Mouse (Mus musculus) hindbrain, embryonic 12.5 days (tissue): ENCODE results near the gene Lrrc25. TPM values are rescaled to one million over a fixed set of nuclear protein-coding genes. Genes with fewer than 3 reads are reported as not detected.

Experiments
- ATAC-seq: fragments of 200-750 bp; cut with Nextera tagmentation; 2 replicates; pipeline ENCODE4 v1.8.0; 2017; ENCODE audit warnings: moderate TSS enrichment; ENCODE audit not compliant: low FRiP score
- H3K27ac ChIP-seq: fragments of 300-500 bp; sonication (generic); 2 replicates; pipeline ENCODE4 v1.5.1; 2016; ENCODE audit warnings: mild to moderate bottlenecking
- H3K27me3 ChIP-seq: fragments of 300-500 bp; sonication (generic); 2 replicates; pipeline ENCODE4 v1.6.1; 2016; ENCODE audit warnings: mild to moderate bottlenecking
- H3K36me3 ChIP-seq: fragments of 300-500 bp; sonication (generic); 2 replicates; pipeline ENCODE4 v1.6.1; 2016; ENCODE audit warnings: mild to moderate bottlenecking
- H3K4me1 ChIP-seq: fragments of 300-500 bp; sonication (generic); 2 replicates; pipeline ENCODE4 v1.6.1; 2016
- H3K4me2 ChIP-seq: fragments of 300-500 bp; sonication (generic); replicated peaks from 2 replicates; pipeline ENCODE4 v1.6.1; 2016; ENCODE audit warnings: mild to moderate bottlenecking
- H3K4me3 ChIP-seq: fragments of 300-500 bp; sonication (generic); 2 replicates; pipeline ENCODE4 v1.5.1; 2016; ENCODE audit warnings: mild to moderate bottlenecking
- H3K9ac ChIP-seq: fragments of 300-500 bp; sonication (generic); 2 replicates; pipeline ENCODE4 v1.6.1; 2016; ENCODE audit warnings: mild to moderate bottlenecking, moderate library complexity
- H3K9me3 ChIP-seq: fragments of 300-500 bp; sonication (generic); replicated peaks from 2 replicates; pipeline ENCODE4 v1.6.1; 2016; ENCODE audit warnings: mild to moderate bottlenecking
- WGBS: fragments of 180-500 bp; shearing (Covaris S2); methylation state at CpG from one replicate; pipeline ENCODE4 v1.1.7; 2016; 5-methylcytosine and 5-hydroxymethylcytosine counted together
- polyA plus RNA-seq: library from polyadenylated mRNA; unstranded; fragments of >200 nt; fragmentation: Nextera tagmentation; extraction: Ambion mirVana; gene quantifications from 2 replicates; pipeline ENCODE4 v1.2.1, GENCODE M21; 2016

Gene Lrrc25
- polyA plus RNA-seq, 1 experiment from 2014 or later = 0.79 TPM

GRCm38 (mm10) chr8:70629574-70630531 lies 13.9 kb downstream of the Lrrc25 start:
- peak; percentile 94 for ATAC-seq
- peak overlapping the region; percentile 52; the same call in 1 of the 2 replicates for H3K27ac ChIP-seq

DNA sequence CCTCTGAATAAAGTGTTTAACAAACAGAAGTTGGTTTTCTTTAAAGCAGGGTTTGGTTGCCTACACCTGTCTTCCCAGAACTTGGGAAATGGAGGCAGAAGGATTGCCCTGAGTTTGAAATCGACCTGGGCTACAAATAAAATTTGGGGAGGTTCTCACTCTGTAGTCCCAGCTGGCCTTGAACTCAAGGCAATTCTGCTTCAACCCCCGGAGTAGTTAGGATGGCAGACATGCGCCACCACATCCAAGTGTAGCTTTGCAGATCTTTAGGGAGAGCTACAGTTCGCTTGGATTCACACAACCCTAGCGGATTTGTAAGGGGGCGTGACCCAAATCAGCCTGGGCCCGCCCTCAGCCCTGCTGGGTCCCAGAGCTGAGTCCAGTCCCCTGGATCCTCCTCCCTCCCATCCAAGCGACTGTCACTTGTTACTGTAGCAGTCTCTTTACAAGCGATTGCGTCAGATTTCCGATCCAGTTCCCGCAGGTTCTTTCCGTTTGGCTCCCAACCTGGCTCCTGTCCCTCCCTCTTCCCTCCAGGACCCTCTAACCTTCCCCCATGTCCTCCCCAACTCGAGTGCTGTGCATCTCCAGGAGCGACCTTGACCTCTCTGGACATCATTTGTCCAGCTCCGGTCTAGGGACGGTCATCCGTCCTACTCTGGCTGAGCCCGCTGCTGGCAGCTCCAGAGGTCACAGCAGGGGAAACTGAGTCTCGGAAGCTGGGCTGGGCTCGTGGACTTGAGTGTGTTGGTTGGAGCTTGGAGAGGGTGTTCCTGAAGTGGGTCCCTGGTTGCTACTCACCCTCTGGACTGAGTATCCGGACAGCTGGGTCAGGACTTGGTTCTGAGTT lies 14.8 kb downstream of the Lrrc25 start:
- peak; percentile 17 for ATAC-seq
- H3K9ac ChIP-seq = no peak overlapping the region
- no peak overlapping the region for H3K4me3 ChIP-seq
- H3K4me2 ChIP-seq = peak overlapping the region; percentile 63; the same call in 1 of the 2 replicates
- H3K9me3 ChIP-seq = no peaks in the 10 kb centered on the region
- peaks cover 27% of the 10 kb centered on the region for H3K4me1 ChIP-seq
- no peaks in the 10 kb centered on the region for H3K36me3 ChIP-seq
- peaks cover 21% of the 10 kb centered on the region for H3K27me3 ChIP-seq
- 14% methylated on average over 22 of the region's 22 CpGs for WGBS
- 0 out of 2 replicates have a peak overlapping the region, but pooled peaks have one; percentile 12 for H3K27ac ChIP-seq

More at GRCm38 (mm10) chr8:70629574-70630531, 13.9 kb downstream of the Lrrc25 start:
- Histone ChIP-seq H3K36me3 (no peaks in the 10 kb centered on the region), H3K27me3 (peaks cover 21% of the 10 kb centered on the region), H3K9me3 (no peaks in the 10 kb centered on the region), H3K4me1 (peaks cover 27% of the 10 kb centered on the region), H3K4me2 (peak overlapping the region; percentile 63), H3K4me3 (peak overlapping the region; percentile 47), H3K9ac (peak overlapping the region; percentile 55)
- under 1% methylated on average over 60 of the region's 60 CpGs for WGBS

DNA sequence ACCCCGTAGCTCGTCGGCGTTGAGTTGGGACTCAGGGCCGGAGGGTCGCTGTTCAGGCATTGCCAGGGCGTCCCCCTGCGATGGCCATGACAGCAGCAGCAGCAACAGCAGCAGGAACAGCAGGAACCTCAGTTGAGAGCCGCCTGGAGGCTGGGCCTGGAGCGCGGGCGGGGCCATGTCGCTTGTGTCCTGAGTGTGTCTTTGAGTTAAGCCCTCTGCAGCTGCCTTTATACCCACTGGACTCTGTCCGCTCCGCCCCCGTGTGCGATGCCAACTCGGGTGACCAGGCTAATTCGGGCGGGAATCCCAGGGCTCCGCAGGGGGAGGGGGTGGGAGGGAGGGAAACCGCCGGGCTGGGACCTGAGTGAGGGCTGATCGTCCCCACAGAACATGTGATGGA lies 15.5 kb downstream of the Lrrc25 start:
- H3K27ac ChIP-seq = no peak overlapping the region
- no peak overlapping the region for H3K9ac ChIP-seq
- H3K27me3 ChIP-seq = peaks cover 21% of the 10 kb centered on the region
- H3K4me2 ChIP-seq = 0 out of 2 replicates have a peak overlapping the region, but pooled peaks have one; percentile 4
- ATAC-seq = no peak
- WGBS = 16% methylated on average over 21 of the region's 24 CpGs
- no peak overlapping the region for H3K4me3 ChIP-seq
- H3K9me3 ChIP-seq = no peaks in the 10 kb centered on the region
- no peaks in the 10 kb centered on the region for H3K36me3 ChIP-seq
- H3K4me1 ChIP-seq = peaks cover 27% of the 10 kb centered on the region

GRCm38 (mm10) chr8:70632346-70632892 lies 16.5 kb downstream of the Lrrc25 start, which contains the start of gene Gdf15:
Gdf15 (minus strand) TSS chr8:70632456.
- Histone ChIP-seq H3K9ac (no peak within 1 kb of the TSS), H3K27ac (no peak within 1 kb of the TSS), H3K4me3 (no peak within 1 kb of the TSS), H3K27me3 (peaks cover 21% of the 10 kb centered on the region), H3K4me1 (peaks cover 37% of the 10 kb centered on the region), H3K9me3 (no peaks in the 10 kb centered on the region), H3K4me2 (0 out of 2 replicates have a peak within 1 kb of the TSS, but pooled peaks have one; percentile 4), H3K36me3 (no peaks in the 10 kb centered on the region)
- WGBS = 80% methylated on average over 6 of the region's 6 CpGs
- no peak for ATAC-seq

GRCm38 (mm10) chr8:70634066-70634465 lies 18.1 kb downstream of the Lrrc25 start:
- no peak overlapping the region for H3K27ac ChIP-seq
- no peak overlapping the region for H3K4me3 ChIP-seq

GRCm38 (mm10) chr8:70635527-70635926 lies 19.6 kb downstream of the Lrrc25 start:
- peaks cover 26% of the 10 kb centered on the region for H3K4me1 ChIP-seq
- WGBS = 76% methylated on average over 6 of the region's 6 CpGs
- H3K9me3 ChIP-seq = no peaks in the 10 kb centered on the region
- no peak for ATAC-seq
- H3K36me3 ChIP-seq = no peaks in the 10 kb centered on the region
- no peak overlapping the region for H3K9ac ChIP-seq
- H3K4me2 ChIP-seq = no peak overlapping the region
- no peak overlapping the region for H3K4me3 ChIP-seq
- no peak overlapping the region for H3K27ac ChIP-seq
- H3K27me3 ChIP-seq = peaks cover 20% of the 10 kb centered on the region

More at GRCm38 (mm10) chr8:70634066-70634465, 18.1 kb downstream of the Lrrc25 start:
- Histone ChIP-seq H3K36me3 (no peaks in the 10 kb centered on the region), H3K4me1 (peaks cover 39% of the 10 kb centered on the region), H3K9ac (no peak overlapping the region), H3K27me3 (peaks cover 21% of the 10 kb centered on the region), H3K4me2 (no peak overlapping the region), H3K9me3 (no peaks in the 10 kb centered on the region)
- WGBS = 64% methylated on average over 6 of the region's 6 CpGs
- no peak for ATAC-seq

- no peaks in the 10 kb centered on the region for H3K9me3 ChIP-seq
- no peak; the same call in 1 of the 2 replicates for ATAC-seq
- H3K9ac ChIP-seq = no peak overlapping the region
- peaks cover 16% of the 10 kb centered on the region for H3K4me1 ChIP-seq
- no peak overlapping the region for H3K4me3 ChIP-seq
- no peak overlapping the region for H3K27ac ChIP-seq
- H3K27me3 ChIP-seq = peaks cover 7% of the 10 kb centered on the region
- WGBS = 57% methylated on average over 8 of the region's 8 CpGs
- no peaks in the 10 kb centered on the region for H3K36me3 ChIP-seq
- H3K4me2 ChIP-seq = no peak overlapping the region
Measured at GRCm38 (mm10) chr8:70636838-70637237, 20.9 kb downstream of the Lrrc25 start.

DNA sequence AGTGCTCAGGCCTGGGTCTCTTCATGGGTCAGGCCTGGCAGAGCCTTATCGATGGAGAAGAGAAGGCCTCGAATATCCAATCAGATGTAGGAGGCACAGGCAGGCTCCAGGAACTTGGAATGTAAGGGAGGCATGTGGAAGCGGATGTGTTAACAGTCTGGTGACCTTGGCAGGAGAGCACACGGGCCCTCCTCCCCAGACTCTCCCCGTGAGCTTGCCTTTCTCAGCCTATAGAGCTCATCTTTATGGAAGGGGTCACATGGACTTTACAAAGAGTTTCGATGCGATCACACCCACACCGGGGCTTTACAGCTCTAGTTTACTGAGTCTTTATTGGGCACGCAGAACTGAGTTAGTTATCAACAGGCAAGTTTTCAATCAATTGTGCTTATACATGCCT lies 22.8 kb downstream of the Lrrc25 start:
- Histone ChIP-seq H3K27ac (no peak overlapping the region), H3K27me3 (no peaks in the 10 kb centered on the region), H3K9me3 (no peaks in the 10 kb centered on the region), H3K4me2 (no peak overlapping the region), H3K4me1 (peaks cover 16% of the 10 kb centered on the region), H3K36me3 (no peaks in the 10 kb centered on the region), H3K9ac (no peak overlapping the region), H3K4me3 (no peak overlapping the region)
- ATAC-seq = no peak
- 73% methylated on average over 9 of the region's 9 CpGs for WGBS

DNA sequence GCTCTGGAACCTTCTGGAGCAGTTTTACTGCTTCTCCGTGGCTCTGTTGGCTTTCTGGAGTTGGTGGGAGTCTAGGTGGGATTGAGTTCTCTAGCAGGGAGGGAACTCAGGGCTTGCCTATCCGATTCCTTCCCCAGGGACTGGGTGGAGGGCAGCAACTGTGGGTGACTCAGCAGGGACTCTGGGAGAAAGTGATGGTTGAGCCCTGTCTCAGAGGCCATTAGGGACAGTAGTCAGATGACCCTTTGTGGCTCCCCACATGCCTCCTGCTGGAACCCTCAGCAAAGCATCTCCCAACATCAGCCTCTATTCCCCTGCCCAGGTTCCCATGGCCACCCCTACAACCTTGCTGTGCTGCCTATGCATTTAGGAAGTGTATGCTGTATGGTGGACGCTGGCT lies 27.1 kb downstream of the Lrrc25 start:
- WGBS = 68% methylated on average over 3 of the region's 3 CpGs
- no peak for ATAC-seq

DNA sequence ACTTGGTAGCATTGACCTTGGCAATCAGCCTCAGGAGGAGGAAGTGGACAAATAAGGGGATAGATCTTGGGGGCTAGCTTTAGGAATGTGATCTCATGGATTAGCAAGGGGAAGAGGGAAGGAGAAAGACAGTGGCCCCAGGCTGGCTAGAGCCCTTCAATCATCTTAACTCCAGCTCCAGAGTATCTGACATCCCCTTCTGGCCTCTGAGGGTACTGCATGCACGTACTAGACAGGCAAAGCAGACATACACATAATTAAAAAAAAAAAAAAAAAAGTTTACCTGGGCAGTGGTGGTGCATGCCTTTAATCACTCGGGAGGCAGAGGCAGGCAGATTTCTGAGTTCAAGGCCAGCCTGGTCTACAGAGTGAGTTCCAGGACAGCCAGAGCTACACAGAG lies 28.1 kb downstream of the Lrrc25 start:
- no peak overlapping the region for H3K4me3 ChIP-seq
- WGBS = 84% methylated on average over 2 of the region's 2 CpGs
- H3K4me2 ChIP-seq = no peak overlapping the region
- no peak overlapping the region for H3K27ac ChIP-seq
- no peak overlapping the region for H3K9ac ChIP-seq
- H3K27me3 ChIP-seq = no peaks in the 10 kb centered on the region
- H3K9me3 ChIP-seq = no peaks in the 10 kb centered on the region
- H3K4me1 ChIP-seq = peaks cover 34% of the 10 kb centered on the region
- ATAC-seq = no peak
- peaks cover under 1% of the 10 kb centered on the region; the same call in 1 of the 2 replicates for H3K36me3 ChIP-seq

More for the DNA sequence above, 27.1 kb downstream of the Lrrc25 start:
- Histone ChIP-seq H3K36me3 (no peaks in the 10 kb centered on the region), H3K4me2 (no peak overlapping the region), H3K27me3 (no peaks in the 10 kb centered on the region), H3K4me3 (no peak overlapping the region), H3K9me3 (no peaks in the 10 kb centered on the region), H3K4me1 (peaks cover 26% of the 10 kb centered on the region), H3K9ac (no peak overlapping the region), H3K27ac (no peak overlapping the region)

- H3K36me3 ChIP-seq = peaks cover 16% of the 10 kb centered on the region
- no peak for ATAC-seq
- H3K4me2 ChIP-seq = no peak overlapping the region
- H3K4me1 ChIP-seq = peaks cover 48% of the 10 kb centered on the region
- no peaks in the 10 kb centered on the region for H3K9me3 ChIP-seq
- H3K27ac ChIP-seq = no peak overlapping the region
- no peak overlapping the region for H3K4me3 ChIP-seq
- no peak overlapping the region for H3K9ac ChIP-seq
- no peaks in the 10 kb centered on the region for H3K27me3 ChIP-seq
- 59% methylated on average over 17 of the region's 17 CpGs for WGBS
Measured at GRCm38 (mm10) chr8:70645501-70646224, 29.7 kb downstream of the Lrrc25 start.
